Mouse (Mus musculus) stomach, postnatal 0 days (tissue): ENCODE data around the gene Tmem245. TPM values are rescaled to one million over a fixed set of nuclear protein-coding genes. Genes with fewer than 3 reads are reported as not detected.
A peak's percentile ranks its signal among the peaks of the same experiment; 100 is the strongest.

Source experiments
- ATAC-seq: fragments of 200-750 bp; cut with Nextera tagmentation; 2 replicates; pipeline ENCODE4 v1.8.0; 2017; ENCODE audit not compliant: low FRiP score, low TSS enrichment
- DNase-seq: peaks from one replicate; pipeline ENCODE4 v3.0.0-alpha.2; 2016; ENCODE audit warnings: low spot score
- H3K27ac ChIP-seq: fragments of 300-500 bp; sonication (generic); replicated peaks from 2 replicates; pipeline ENCODE4 v1.5.1; 2014; ENCODE audit warnings: mild to moderate bottlenecking, control low read depth
- H3K27me3 ChIP-seq: fragments of 300-500 bp; sonication (generic); 2 replicates; pipeline ENCODE4 v1.6.1; 2014; ENCODE audit warnings: low read length; ENCODE audit not compliant: control insufficient read depth, insufficient read depth
- H3K36me3 ChIP-seq: fragments of 300-500 bp; sonication (generic); 2 replicates; pipeline ENCODE4 v1.6.1; 2014; ENCODE audit warnings: low read length, mixed read lengths; ENCODE audit not compliant: control insufficient read depth, insufficient read depth
- H3K4me1 ChIP-seq: fragments of 300-500 bp; sonication (generic); replicated peaks from 2 replicates; pipeline ENCODE4 v1.6.1; 2014; ENCODE audit warnings: antibody characterized with exemption; ENCODE audit not compliant: control insufficient read depth, insufficient read depth
- H3K4me2 ChIP-seq: fragments of 300-500 bp; sonication (generic); replicated peaks from 2 replicates; pipeline ENCODE4 v1.6.1; 2014; ENCODE audit warnings: low read depth, mild to moderate bottlenecking, control low read depth, moderate library complexity
- H3K4me3 ChIP-seq: fragments of 300-500 bp; sonication (generic); 2 replicates; pipeline ENCODE4 v1.5.1; 2014; ENCODE audit warnings: low read depth, low read length, control low read depth
- H3K9ac ChIP-seq: fragments of 300-500 bp; sonication (generic); 2 replicates; pipeline ENCODE4 v1.6.1; 2014; ENCODE audit warnings: mild to moderate bottlenecking, low read length, control low read depth, mixed read lengths
- H3K9me3 ChIP-seq: fragments of 300-500 bp; sonication (generic); 2 replicates; pipeline ENCODE4 v1.6.1; 2016; ENCODE audit warnings: low read length; ENCODE audit not compliant: control insufficient read depth
- CTCF ChIP-seq: IDR thresholded peaks from 2 replicates; pipeline ENCODE4 v1.5.1; 2016; ENCODE audit warnings: antibody characterized with exemption, low read depth, mild to moderate bottlenecking, moderate library complexity
- EP300 ChIP-seq: optimal IDR thresholded peaks from 2 replicates; pipeline ENCODE3; 2016; ENCODE audit warnings: antibody characterized with exemption
- WGBS: fragments of 180-500 bp; shearing (Covaris S2); extraction: QIAGEN DNeasy Blood & Tissue Kit; methylation state at CpG from one replicate; pipeline ENCODE4 v1.1.7; 2014; 5-methylcytosine and 5-hydroxymethylcytosine counted together
- polyA plus RNA-seq: library from polyadenylated mRNA; unstranded; fragments of >200 nt; fragmentation: Nextera tagmentation; extraction: Ambion mirVana; gene quantifications from 2 replicates; pipeline ENCODE4 v1.2.1, GENCODE M21; 2015

The Tmem245 gene
- polyA plus RNA-seq, 1 experiment from 2014 or later = 4.9 TPM

- no peak overlapping the region for H3K9ac ChIP-seq
- H3K9me3 ChIP-seq = no peaks in the 10 kb centered on the region
- no peaks in the 10 kb centered on the region for H3K36me3 ChIP-seq
- no peaks in the 10 kb centered on the region for H3K27me3 ChIP-seq
- no peak overlapping the region for H3K4me3 ChIP-seq
- DNase-seq (no peak), ATAC-seq (no peak)
- WGBS = 60% methylated on average over 7 of the region's 7 CpGs
- no peak for TF ChIP-seq CTCF
- TF ChIP-seq EP300 = no peak
- H3K27ac ChIP-seq = no peak overlapping the region
- no peak overlapping the region for H3K4me2 ChIP-seq
- no peaks in the 10 kb centered on the region for H3K4me1 ChIP-seq
Measured at GRCm38 (mm10) chr4:56965586-56966179, 18.4 kb upstream of the Tmem245 start.

- no peak for ATAC-seq
- no peaks in the 10 kb centered on the region for H3K4me1 ChIP-seq
- H3K36me3 ChIP-seq = no peaks in the 10 kb centered on the region
- H3K9ac ChIP-seq = no peak overlapping the region
- H3K4me3 ChIP-seq = no peak overlapping the region
- no peak overlapping the region for H3K27ac ChIP-seq
- TF ChIP-seq EP300 = no peak
- no peak for TF ChIP-seq CTCF
- no peak for DNase-seq
- no peaks in the 10 kb centered on the region for H3K27me3 ChIP-seq
- no peak overlapping the region for H3K4me2 ChIP-seq
- WGBS = 87% methylated on average over 6 of the region's 6 CpGs
- H3K9me3 ChIP-seq = no peaks in the 10 kb centered on the region
Measured at GRCm38 (mm10) chr4:56963687-56964086, 16.4 kb upstream of the Tmem245 start.

- Histone ChIP-seq H3K4me2 (no peak overlapping the region), H3K4me3 (no peak overlapping the region), H3K27me3 (no peaks in the 10 kb centered on the region), H3K36me3 (no peaks in the 10 kb centered on the region), H3K27ac (no peak overlapping the region), H3K9ac (no peak overlapping the region), H3K4me1 (no peaks in the 10 kb centered on the region), H3K9me3 (no peaks in the 10 kb centered on the region)
- DNase-seq (no peak), ATAC-seq (no peak)
- WGBS = 57% methylated on average over 12 of the region's 12 CpGs
- TF ChIP-seq CTCF = no peak
- TF ChIP-seq EP300 = no peak
Measured at GRCm38 (mm10) chr4:56961320-56961925, 14.2 kb upstream of the Tmem245 start.

GRCm38 (mm10) chr4:56957518-56957917 lies 10.3 kb upstream of the Tmem245 start:
- TF ChIP-seq EP300 (no peak), CTCF (no peak)
- WGBS = 38% methylated on average over 9 of the region's 9 CpGs
- Histone ChIP-seq H3K27ac (no peak overlapping the region), H3K9ac (no peak overlapping the region), H3K27me3 (no peaks in the 10 kb centered on the region), H3K4me2 (no peak overlapping the region), H3K9me3 (no peaks in the 10 kb centered on the region), H3K4me1 (no peaks in the 10 kb centered on the region), H3K4me3 (no peak overlapping the region), H3K36me3 (no peaks in the 10 kb centered on the region)
- peak; percentile 74 for ATAC-seq
- DNase-seq = peak; percentile 70

- 47% methylated on average over 5 of the region's 6 CpGs for WGBS
- Histone ChIP-seq H3K27ac (no peak overlapping the region), H3K9ac (no peak overlapping the region), H3K4me2 (no peak overlapping the region), H3K36me3 (no peaks in the 10 kb centered on the region), H3K4me1 (no peaks in the 10 kb centered on the region), H3K27me3 (no peaks in the 10 kb centered on the region), H3K4me3 (no peak overlapping the region), H3K9me3 (no peaks in the 10 kb centered on the region)
- DNase-seq (no peak), ATAC-seq (no peak)
- TF ChIP-seq CTCF (no peak), EP300 (no peak)
Measured at GRCm38 (mm10) chr4:56953235-56953634, 6.0 kb upstream of the Tmem245 start.

- WGBS = 81% methylated on average over 3 of the region's 3 CpGs
- no peak for ATAC-seq
- no peak for DNase-seq
- H3K27me3 ChIP-seq = no peaks in the 10 kb centered on the region
- H3K9me3 ChIP-seq = no peaks in the 10 kb centered on the region
- TF ChIP-seq EP300 = no peak
- no peak for TF ChIP-seq CTCF
- H3K36me3 ChIP-seq = no peaks in the 10 kb centered on the region
- no peak overlapping the region for H3K27ac ChIP-seq
- no peak overlapping the region for H3K4me3 ChIP-seq
- H3K4me1 ChIP-seq = no peaks in the 10 kb centered on the region
- H3K4me2 ChIP-seq = no peak overlapping the region
- H3K9ac ChIP-seq = no peak overlapping the region
Measured at GRCm38 (mm10) chr4:56951701-56952100, 4.5 kb upstream of the Tmem245 start.
